Mouse (Mus musculus): Measurements from ENCODE around the gene Pdilt. TPM values are rescaled to one million over a fixed set of nuclear protein-coding genes. Genes with fewer than 3 reads are reported as not detected.

The Pdilt gene
- not detected for polyA plus RNA-seq (2017; shearing (Covaris generic))

DNA sequence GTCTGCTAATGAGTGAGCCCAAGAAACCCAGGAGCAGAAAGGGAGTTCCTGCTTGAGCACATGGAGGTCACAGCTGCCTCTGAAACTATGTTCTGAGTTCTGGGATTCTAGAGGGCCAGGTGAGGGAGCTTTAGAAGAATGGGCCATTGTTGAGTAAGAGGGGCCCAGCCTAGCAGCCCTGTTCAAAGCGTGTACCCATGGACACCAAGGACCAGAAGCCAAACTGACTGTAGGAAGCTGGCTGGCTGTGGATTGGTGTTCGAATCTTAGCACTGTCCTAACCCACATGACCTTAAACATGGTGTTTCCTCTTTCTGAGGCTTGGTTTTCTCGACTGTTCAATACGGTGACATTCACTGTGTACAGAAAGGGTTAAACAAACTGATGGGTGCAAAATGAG is at the start of gene Pdilt:
TSS of gene Pdilt (minus strand) at position 101 of the 400 bp plus-strand sequence.

DNA sequence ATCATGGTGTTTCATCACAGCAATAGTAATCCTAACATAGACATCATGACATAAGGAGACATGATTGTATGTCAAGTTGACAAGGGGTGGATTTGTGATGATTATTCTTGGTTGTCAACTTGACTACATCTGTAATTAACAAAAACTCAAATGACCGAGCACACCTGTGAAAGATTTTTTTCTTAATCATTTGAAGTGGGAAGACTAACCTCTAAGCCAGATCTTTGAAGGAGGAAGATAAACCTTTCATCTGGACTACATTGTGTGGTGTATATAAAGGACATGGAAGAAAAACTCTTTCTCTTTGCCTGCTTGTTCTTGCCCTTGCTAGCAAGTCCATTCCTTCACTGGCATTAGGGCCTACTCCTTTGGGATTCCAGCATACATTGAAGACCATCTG is 30.8 kb upstream of the Pdilt start, which contains the start of gene Acsm2:
TSS of gene Acsm2 (plus strand) at position 301 of the 400 bp plus-strand sequence.

DNA sequence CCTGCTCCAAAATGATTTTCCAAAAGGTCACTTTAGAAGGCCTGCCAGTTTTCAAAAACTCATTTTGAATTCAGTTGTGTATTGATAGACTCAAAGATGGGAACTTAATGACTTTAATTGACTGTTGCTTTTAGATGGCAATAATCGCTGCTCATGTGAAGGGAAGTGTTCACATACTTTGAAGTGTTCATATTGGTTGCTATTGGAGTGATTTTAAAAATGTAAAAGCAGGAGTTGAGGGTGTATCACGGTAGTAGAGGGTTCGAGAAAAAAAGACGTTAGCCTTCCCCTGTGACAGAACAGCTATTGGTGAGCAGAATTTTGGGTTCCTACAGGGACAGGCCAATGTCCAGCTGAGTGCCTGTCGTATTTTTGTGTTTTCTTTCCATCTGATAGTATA is 4.1 kb downstream of the Pdilt start, which contains the start of gene Acsm5:
TSS of gene Acsm5 (plus strand) at position 301 of the 400 bp plus-strand sequence.

DNA sequence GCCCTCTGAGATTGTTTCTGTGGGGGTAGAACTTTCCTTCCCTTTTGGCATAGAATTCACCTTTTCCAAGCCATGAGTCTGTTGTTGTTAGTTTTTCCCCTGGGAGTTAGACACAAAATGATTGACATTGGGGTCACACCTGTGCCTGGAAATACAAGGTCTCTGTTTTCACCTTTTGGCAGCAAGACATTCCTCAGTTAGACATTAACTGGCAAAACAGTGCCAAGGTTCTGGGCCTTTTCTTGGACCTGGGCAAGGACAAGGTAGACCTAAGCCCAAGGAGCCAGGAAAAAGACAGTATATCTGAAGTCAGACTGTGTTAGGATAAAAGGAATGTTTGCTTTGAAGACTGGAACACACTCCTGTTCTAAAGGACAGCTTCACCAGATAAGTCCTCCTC is 44.0 kb downstream of the Pdilt start, which contains the start of gene Umod:
TSS of gene Umod (minus strand) at position 27 of the 400 bp plus-strand sequence.

DNA sequence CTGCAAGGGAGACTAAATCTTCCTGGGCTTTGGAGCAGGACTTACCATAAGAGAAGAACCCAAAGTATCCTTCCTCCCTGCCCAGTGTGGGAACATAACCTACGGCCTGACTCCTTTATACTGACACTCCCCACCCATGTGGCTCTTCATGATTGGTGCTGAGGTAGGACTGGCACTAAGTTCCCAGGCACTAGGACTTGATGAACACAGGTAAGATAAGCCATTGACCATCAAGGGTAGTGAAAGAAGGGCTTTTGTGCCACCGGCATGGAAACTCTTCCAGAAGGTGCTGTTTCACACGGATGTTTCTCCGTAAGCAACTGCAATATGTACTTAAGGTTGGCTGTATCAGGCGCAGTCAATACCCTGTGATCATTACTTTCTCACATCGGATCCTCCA is 64.1 kb downstream of the Pdilt start, which contains the start of gene Gp2:
TSS of gene Gp2 (minus strand) at position 101 of the 400 bp plus-strand sequence.

Other genes with a start within 250 kb of the Pdilt start
- gene Gp2, start 64.2 kb downstream of the Pdilt start, polyA plus RNA-seq (2017; shearing (Covaris generic)), result not detected
- gene Umod, start 44.2 kb downstream of the Pdilt start, polyA plus RNA-seq (2017; shearing (Covaris generic)), result not detected
- not detected for gene Acsm5, start 4.0 kb downstream of the Pdilt start, polyA plus RNA-seq (2017; shearing (Covaris generic))
- not detected for gene Acsm2, start 30.9 kb upstream of the Pdilt start, polyA plus RNA-seq (2017; shearing (Covaris generic))
- gene Acsm1, start 83.5 kb upstream of the Pdilt start, polyA plus RNA-seq (2017; shearing (Covaris generic)), result not detected
- gene Acsm4, start 166.5 kb upstream of the Pdilt start, polyA plus RNA-seq (2017; shearing (Covaris generic)), result not detected
- gene Thumpd1, start 197.3 kb upstream of the Pdilt start, polyA plus RNA-seq (2017; shearing (Covaris generic)), result 66.8 TPM
- 0.11 TPM for gene Acsm3, start 237.4 kb upstream of the Pdilt start, polyA plus RNA-seq (2017; shearing (Covaris generic))

Measured in effector memory CD4-positive, alpha-beta T cell, adult 5 months (primary cell).